Mouse (Mus musculus): ENCODE measurements around the gene P3h3. TPM values are rescaled to one million over a fixed set of nuclear protein-coding genes. Genes with fewer than 3 reads are reported as not detected.
"Not testable (repeated sequence)": the region's sequence is repeated elsewhere in the genome, so short reads cannot be mapped to it uniquely, and the experiment has no call there.

P3h3 gene
- polyA plus RNA-seq, 1 experiment from 2014 or later = 19.3 TPM

- Histone ChIP-seq H3K27ac (ENCODE audit: low read length) (no peak overlapping the region), H3K4me2 (replicated peaks; ENCODE audit: low read depth, low read length) (peak overlapping the region; percentile 90), H3K9me3 (ENCODE audit: low read length) (no peaks in the 10 kb centered on the region), H3K27me3 (ENCODE audit: insufficient read depth, low read length) (no peaks in the 10 kb centered on the region), H3K9ac (replicated peaks; ENCODE audit: low read length) (peak overlapping the region; percentile 91; the same call in 1 of the 2 replicates), H3K36me3 (ENCODE audit: insufficient read depth, low read length) (peaks cover 22% of the 10 kb centered on the region), H3K4me3 (ENCODE audit: low read length) (peak overlapping the region; percentile 84), H3K4me1 (ENCODE audit: insufficient read depth, low read length) (peaks cover 42% of the 10 kb centered on the region)
- 83% methylated on average over 24 of the region's 24 CpGs for WGBS
- no peak for ATAC-seq (ENCODE audit: low FRiP score, low TSS enrichment)
These were observed 45.6 kb downstream of the P3h3 start for GRCm38 (mm10) chr6:124811701-124812560.

GRCm38 (mm10) chr6:124811403-124811665 is 46.2 kb downstream of the P3h3 start:
- peaks cover 47% of the 10 kb centered on the region for H3K4me1 ChIP-seq (ENCODE audit: insufficient read depth, low read length)
- no peaks in the 10 kb centered on the region for H3K27me3 ChIP-seq (ENCODE audit: insufficient read depth, low read length)
- no peak overlapping the region for H3K9ac ChIP-seq (replicated peaks; ENCODE audit: low read length)
- H3K36me3 ChIP-seq (ENCODE audit: insufficient read depth, low read length) = peaks cover 16% of the 10 kb centered on the region
- no peak for ATAC-seq (ENCODE audit: low FRiP score, low TSS enrichment)
- no peak overlapping the region for H3K4me2 ChIP-seq (replicated peaks; ENCODE audit: low read depth, low read length)
- no peak overlapping the region for H3K27ac ChIP-seq (ENCODE audit: low read length)
- WGBS = 69% methylated on average over 4 of the region's 4 CpGs
- no peak overlapping the region for H3K4me3 ChIP-seq (ENCODE audit: low read length)
- H3K9me3 ChIP-seq (ENCODE audit: low read length) = no peaks in the 10 kb centered on the region

GRCm38 (mm10) chr6:124810566-124811402 is 46.8 kb downstream of the P3h3 start:
- Histone ChIP-seq H3K4me2 (replicated peaks; ENCODE audit: low read depth, low read length) (0 out of 2 replicates have a peak overlapping the region, but pooled peaks have one; percentile 98), H3K36me3 (ENCODE audit: insufficient read depth, low read length) (peaks cover 11% of the 10 kb centered on the region), H3K4me1 (ENCODE audit: insufficient read depth, low read length) (peaks cover 50% of the 10 kb centered on the region)
- H3K27me3 ChIP-seq (ENCODE audit: insufficient read depth, low read length); H3K27ac ChIP-seq (ENCODE audit: low read length); H3K9me3 ChIP-seq (ENCODE audit: low read length); H3K4me3 ChIP-seq (ENCODE audit: low read length); ATAC-seq (ENCODE audit: low FRiP score, low TSS enrichment); H3K9ac ChIP-seq (replicated peaks; ENCODE audit: low read length): not testable (repeated sequence)
- WGBS = 85% methylated on average over 11 of the region's 11 CpGs

GRCm38 (mm10) chr6:124809775-124810538 is 47.6 kb downstream of the P3h3 start:
- Histone ChIP-seq H3K4me3 (ENCODE audit: low read length) (peak overlapping the region; percentile 72), H3K9ac (replicated peaks; ENCODE audit: low read length) (peak overlapping the region; percentile 86), H3K27ac (ENCODE audit: low read length) (peak overlapping the region; percentile 98), H3K9me3 (ENCODE audit: low read length) (no peaks in the 10 kb centered on the region), H3K4me2 (replicated peaks; ENCODE audit: low read depth, low read length) (peak overlapping the region; percentile 98), H3K27me3 (ENCODE audit: insufficient read depth, low read length) (no peaks in the 10 kb centered on the region), H3K4me1 (ENCODE audit: insufficient read depth, low read length) (peaks cover 46% of the 10 kb centered on the region), H3K36me3 (ENCODE audit: insufficient read depth, low read length) (peaks cover 11% of the 10 kb centered on the region)
- 42% methylated on average over 14 of the region's 14 CpGs for WGBS
- ATAC-seq (ENCODE audit: low FRiP score, low TSS enrichment) = peak; percentile 1; the same call in 1 of the 2 replicates

GRCm38 (mm10) chr6:124809052-124809774 is 48.3 kb downstream of the P3h3 start:
- peak; percentile 29 for ATAC-seq (ENCODE audit: low FRiP score, low TSS enrichment)
- Histone ChIP-seq H3K9ac (replicated peaks; ENCODE audit: low read length) (peak overlapping the region; percentile 86), H3K27ac (ENCODE audit: low read length) (peak overlapping the region; percentile 98), H3K27me3 (ENCODE audit: insufficient read depth, low read length) (no peaks in the 10 kb centered on the region), H3K36me3 (ENCODE audit: insufficient read depth, low read length) (peaks cover 11% of the 10 kb centered on the region), H3K9me3 (ENCODE audit: low read length) (no peaks in the 10 kb centered on the region), H3K4me3 (ENCODE audit: low read length) (peak overlapping the region; percentile 72), H3K4me1 (ENCODE audit: insufficient read depth, low read length) (peaks cover 39% of the 10 kb centered on the region), H3K4me2 (replicated peaks; ENCODE audit: low read depth, low read length) (peak overlapping the region; percentile 98)
- WGBS = under 1% methylated on average over 35 of the region's 35 CpGs

- Histone ChIP-seq H3K4me3 (ENCODE audit: low read length) (peak within 1 kb of the TSS; percentile 72), H3K4me2 (replicated peaks; ENCODE audit: low read depth, low read length) (peak within 1 kb of the TSS; percentile 98), H3K9me3 (ENCODE audit: low read length) (no peaks in the 10 kb centered on the region), H3K9ac (replicated peaks; ENCODE audit: low read length) (peak within 1 kb of the TSS; percentile 86), H3K4me1 (ENCODE audit: insufficient read depth, low read length) (peaks cover 37% of the 10 kb centered on the region), H3K36me3 (ENCODE audit: insufficient read depth, low read length) (peaks cover 11% of the 10 kb centered on the region), H3K27me3 (ENCODE audit: insufficient read depth, low read length) (no peaks in the 10 kb centered on the region), H3K27ac (ENCODE audit: low read length) (peak within 1 kb of the TSS; percentile 98)
- 3% methylated on average over 29 of the region's 29 CpGs for WGBS
- peak; percentile 71 for ATAC-seq (ENCODE audit: low FRiP score, low TSS enrichment)
These were observed 49.1 kb downstream of the P3h3 start, which contains the start of gene Spsb2 for GRCm38 (mm10) chr6:124808358-124809012. Gene Spsb2 (plus strand): TSS chr6:124808661.

- H3K9me3 ChIP-seq (ENCODE audit: low read length) = no peaks in the 10 kb centered on the region
- no peak for ATAC-seq (ENCODE audit: low FRiP score, low TSS enrichment)
- H3K4me3 ChIP-seq (ENCODE audit: low read length) = peak overlapping the region; percentile 72
- H3K9ac ChIP-seq (replicated peaks; ENCODE audit: low read length) = peak overlapping the region; percentile 86
- WGBS = 71% methylated on average over 6 of the region's 6 CpGs
- peaks cover 11% of the 10 kb centered on the region for H3K36me3 ChIP-seq (ENCODE audit: insufficient read depth, low read length)
- peaks cover 36% of the 10 kb centered on the region for H3K4me1 ChIP-seq (ENCODE audit: insufficient read depth, low read length)
- peak overlapping the region; percentile 98 for H3K4me2 ChIP-seq (replicated peaks; ENCODE audit: low read depth, low read length)
- no peaks in the 10 kb centered on the region for H3K27me3 ChIP-seq (ENCODE audit: insufficient read depth, low read length)
- H3K27ac ChIP-seq (ENCODE audit: low read length) = peak overlapping the region; percentile 98
These were observed 49.6 kb downstream of the P3h3 start for GRCm38 (mm10) chr6:124807986-124808357.

GRCm38 (mm10) chr6:124807366-124807765 is 50.2 kb downstream of the P3h3 start:
- Histone ChIP-seq H3K4me3 (ENCODE audit: low read length) (no peak overlapping the region), H3K9me3 (ENCODE audit: low read length) (no peaks in the 10 kb centered on the region), H3K27me3 (ENCODE audit: insufficient read depth, low read length) (no peaks in the 10 kb centered on the region), H3K27ac (ENCODE audit: low read length) (no peak overlapping the region), H3K9ac (replicated peaks; ENCODE audit: low read length) (no peak overlapping the region), H3K36me3 (ENCODE audit: insufficient read depth, low read length) (peaks cover 11% of the 10 kb centered on the region), H3K4me1 (ENCODE audit: insufficient read depth, low read length) (peaks cover 30% of the 10 kb centered on the region), H3K4me2 (replicated peaks; ENCODE audit: low read depth, low read length) (no peak overlapping the region)
- ATAC-seq (ENCODE audit: low FRiP score, low TSS enrichment) = no peak
- WGBS = 85% methylated on average over 4 of the region's 4 CpGs
